Mouse (Mus musculus) midbrain, embryonic 15.5 days (tissue): ENCODE data around the gene Antxr2. TPM values are rescaled to one million over a fixed set of nuclear protein-coding genes. Genes with fewer than 3 reads are reported as not detected.

Source experiments
- ATAC-seq: fragments of 200-750 bp; cut with Nextera tagmentation; replicated peaks from 2 replicates; pipeline ENCODE4 v1.8.0; 2017; ENCODE audit warnings: moderate TSS enrichment
- H3K27ac ChIP-seq: fragments of 300-500 bp; sonication (generic); 2 replicates; pipeline ENCODE4 v1.5.1; 2015; ENCODE audit warnings: mild to moderate bottlenecking, inconsistent platforms
- H3K27me3 ChIP-seq: fragments of 300-500 bp; sonication (generic); replicated peaks from 2 replicates; pipeline ENCODE4 v1.6.1; 2015; ENCODE audit warnings: inconsistent platforms
- H3K36me3 ChIP-seq: fragments of 300-500 bp; sonication (generic); replicated peaks from 2 replicates; pipeline ENCODE4 v1.6.1; 2015; ENCODE audit warnings: inconsistent platforms
- H3K4me1 ChIP-seq: fragments of 300-500 bp; sonication (generic); 2 replicates; pipeline ENCODE4 v1.6.1; 2015; ENCODE audit warnings: inconsistent platforms
- H3K4me2 ChIP-seq: fragments of 300-500 bp; sonication (generic); 2 replicates; pipeline ENCODE4 v1.6.1; 2015; ENCODE audit warnings: inconsistent platforms, mild to moderate bottlenecking, moderate library complexity
- H3K4me3 ChIP-seq: fragments of 300-500 bp; sonication (generic); 2 replicates; pipeline ENCODE4 v1.5.1; 2015; ENCODE audit warnings: mild to moderate bottlenecking, inconsistent platforms
- H3K9ac ChIP-seq: fragments of 300-500 bp; sonication (generic); 2 replicates; pipeline ENCODE4 v1.6.1; 2015; ENCODE audit warnings: mild to moderate bottlenecking, inconsistent platforms
- H3K9me3 ChIP-seq: fragments of 300-500 bp; sonication (generic); 2 replicates; pipeline ENCODE4 v1.6.1; 2016; ENCODE audit warnings: inconsistent platforms
- WGBS: fragments of 180-500 bp; shearing (Covaris S2); methylation state at CpG from one replicate; pipeline ENCODE4 v1.1.7; 2015; ENCODE audit warnings: mixed read lengths; 5-methylcytosine and 5-hydroxymethylcytosine counted together
- polyA plus RNA-seq: library from polyadenylated mRNA; unstranded; fragments of >200 nt; fragmentation: Nextera tagmentation; extraction: Ambion mirVana; gene quantifications from 2 replicates; pipeline ENCODE4 v1.2.1, GENCODE M21; 2015

Gene Antxr2
- 2.8 and 3.0 TPM in 2 replicates for polyA plus RNA-seq

DNA sequence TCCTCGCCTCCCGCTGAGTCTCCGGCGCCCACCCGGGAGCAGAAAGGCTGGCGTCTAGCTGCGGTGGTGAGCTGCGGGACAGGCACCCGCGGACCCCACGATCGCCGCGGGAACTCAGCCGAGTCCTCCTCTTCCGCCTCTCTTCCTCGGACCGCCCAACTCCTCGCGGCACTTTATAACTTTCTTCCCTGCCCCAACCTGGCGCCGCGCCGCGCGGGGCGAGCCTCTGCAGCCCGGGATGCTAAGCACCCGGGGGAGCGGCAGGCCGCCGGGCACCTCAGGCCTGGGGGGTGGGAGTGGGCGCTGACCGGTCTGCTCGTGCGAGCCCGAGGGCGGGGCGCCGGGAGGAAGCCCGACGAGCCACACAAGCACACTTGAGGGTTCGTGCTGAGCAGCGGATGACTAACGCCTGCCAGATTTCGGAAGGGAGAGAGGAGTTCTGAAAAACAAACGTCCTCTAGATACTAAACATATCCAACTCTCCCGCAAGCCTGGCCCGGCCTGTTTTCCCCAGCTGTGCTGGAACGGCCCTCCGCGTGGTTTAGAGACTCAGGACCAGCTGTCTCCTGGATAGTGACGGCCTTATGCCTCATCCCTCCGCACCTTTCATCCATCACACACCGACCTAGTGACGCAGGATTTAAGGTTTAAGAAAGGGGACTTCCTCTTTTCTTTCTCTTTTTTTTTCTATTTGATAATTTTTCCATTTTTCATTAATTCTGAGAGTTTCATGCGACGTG lies at the start of gene Antxr2:
TSS of gene Antxr2 (minus strand) at position 142 of the 740 bp plus-strand sequence.
- Histone ChIP-seq H3K27ac (peak within 1 kb of the TSS; percentile 65; the same call in 1 of the 2 replicates), H3K4me2 (peak within 1 kb of the TSS; percentile 97), H3K9me3 (no peaks in the 10 kb centered on the region), H3K9ac (peak within 1 kb of the TSS; percentile 72), H3K4me3 (peak within 1 kb of the TSS; percentile 67), H3K27me3 (no peaks in the 10 kb centered on the region), H3K36me3 (no peaks in the 10 kb centered on the region), H3K4me1 (peaks cover 10% of the 10 kb centered on the region)
- WGBS: 2% methylated on average over 58 of the region's 58 CpGs
- peak; percentile 79 for ATAC-seq

DNA sequence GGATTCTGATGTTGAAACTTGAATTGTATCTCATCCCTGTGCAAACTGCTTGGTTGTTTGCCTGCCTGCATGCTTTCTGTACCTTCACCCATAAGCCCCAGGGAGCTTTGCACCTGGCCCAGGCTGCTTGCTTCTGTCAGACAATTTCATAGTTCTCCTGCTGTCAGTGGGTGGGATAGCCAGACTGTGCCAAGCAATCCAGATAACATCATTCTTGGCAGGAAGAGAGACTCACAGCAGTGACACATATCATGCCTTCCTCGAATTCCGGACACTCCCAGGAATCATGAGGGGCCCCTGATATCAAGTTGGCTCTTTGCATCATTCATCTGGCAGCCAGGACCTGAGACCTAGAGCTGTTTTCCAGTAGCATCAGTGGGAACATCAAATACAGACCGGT lies 45.8 kb upstream of the Antxr2 start:
- Histone ChIP-seq H3K9ac (no peak overlapping the region), H3K4me1 (no peaks in the 10 kb centered on the region), H3K36me3 (no peaks in the 10 kb centered on the region), H3K4me3 (no peak overlapping the region), H3K27me3 (no peaks in the 10 kb centered on the region), H3K27ac (no peak overlapping the region), H3K4me2 (no peak overlapping the region), H3K9me3 (0 out of 2 replicates have a peak, but pooled peaks cover 3% of the 10 kb centered on the region)
- ATAC-seq: no peak
- WGBS: 78% methylated on average over 3 of the region's 3 CpGs

DNA sequence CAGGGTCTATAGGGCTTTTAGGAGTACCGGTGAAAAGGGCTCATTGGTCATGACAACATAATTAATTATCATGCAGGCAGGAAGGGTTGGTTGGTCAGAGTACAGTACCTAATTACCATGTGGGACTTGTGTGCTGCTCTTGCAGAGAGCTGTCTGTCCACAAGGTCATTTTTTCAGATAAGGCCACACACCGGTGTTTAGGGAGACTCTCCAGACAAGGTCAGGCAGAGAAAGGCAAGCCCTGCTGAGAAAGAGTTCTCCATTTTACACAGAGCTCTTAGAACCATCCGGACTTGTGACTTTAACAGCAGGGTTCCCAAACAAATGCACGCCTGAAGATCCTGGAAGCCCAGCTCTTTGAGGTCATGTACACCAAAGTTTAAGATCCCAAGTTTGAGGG lies 38.3 kb upstream of the Antxr2 start:
- no peak for ATAC-seq
- Histone ChIP-seq H3K4me1 (no peaks in the 10 kb centered on the region), H3K4me3 (no peak overlapping the region), H3K9ac (no peak overlapping the region), H3K4me2 (no peak overlapping the region), H3K36me3 (no peaks in the 10 kb centered on the region), H3K9me3 (0 out of 2 replicates have a peak, but pooled peaks cover 3% of the 10 kb centered on the region), H3K27ac (no peak overlapping the region), H3K27me3 (no peaks in the 10 kb centered on the region)
- 61% methylated on average over 4 of the region's 4 CpGs for WGBS

DNA sequence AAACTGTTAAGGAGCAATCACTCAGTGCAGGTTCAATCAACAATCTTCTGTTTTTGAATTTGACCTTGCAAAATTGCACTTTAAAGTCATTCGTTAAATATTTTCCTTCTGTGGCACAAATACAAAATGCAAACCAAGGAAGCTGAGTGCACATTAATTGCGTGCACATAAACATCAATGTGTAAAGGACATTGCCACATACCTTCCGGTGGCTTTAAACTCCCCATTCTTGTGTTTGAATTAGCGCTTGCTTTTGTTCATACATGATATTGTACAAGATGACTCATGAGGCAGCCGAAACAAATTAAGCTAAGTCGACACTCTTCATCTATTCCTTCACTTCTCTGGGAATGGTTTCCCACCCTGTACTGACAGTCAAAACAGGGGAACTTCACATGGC lies 24.4 kb upstream of the Antxr2 start:
- Histone ChIP-seq H3K9ac (no peak overlapping the region), H3K9me3 (no peaks in the 10 kb centered on the region), H3K27ac (no peak overlapping the region), H3K27me3 (no peaks in the 10 kb centered on the region), H3K4me1 (no peaks in the 10 kb centered on the region), H3K36me3 (no peaks in the 10 kb centered on the region), H3K4me3 (no peak overlapping the region), H3K4me2 (no peak overlapping the region)
- 89% methylated on average over 6 of the region's 6 CpGs for WGBS
- ATAC-seq: no peak

DNA sequence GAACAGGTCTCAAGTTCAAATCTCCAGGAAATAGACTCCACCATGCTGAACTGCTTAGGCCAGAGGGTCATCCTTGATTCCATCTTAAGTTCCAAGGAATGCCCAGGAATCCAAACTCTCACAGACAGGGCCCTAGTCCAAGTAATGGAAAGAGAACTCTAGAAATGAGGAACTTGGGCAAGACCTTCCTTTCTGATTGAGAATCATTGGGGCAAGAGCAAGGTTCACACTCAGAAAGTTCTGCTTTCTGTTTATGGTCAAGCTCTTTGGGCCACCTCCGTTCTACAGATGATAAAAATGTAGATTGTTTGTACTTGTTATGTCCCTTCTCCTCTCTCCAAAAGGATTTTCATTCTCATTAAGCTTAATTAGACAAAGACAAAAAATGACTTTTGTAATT lies 24.0 kb upstream of the Antxr2 start:
- H3K9me3 ChIP-seq: no peaks in the 10 kb centered on the region
- H3K4me1 ChIP-seq: no peaks in the 10 kb centered on the region
- no peaks in the 10 kb centered on the region for H3K27me3 ChIP-seq
- no peaks in the 10 kb centered on the region for H3K36me3 ChIP-seq
- no peak overlapping the region for H3K9ac ChIP-seq
- 97% methylated on average over 1 of the region's 1 CpGs for WGBS
- H3K4me2 ChIP-seq: no peak overlapping the region
- no peak for ATAC-seq
- no peak overlapping the region for H3K27ac ChIP-seq
- H3K4me3 ChIP-seq: no peak overlapping the region

DNA sequence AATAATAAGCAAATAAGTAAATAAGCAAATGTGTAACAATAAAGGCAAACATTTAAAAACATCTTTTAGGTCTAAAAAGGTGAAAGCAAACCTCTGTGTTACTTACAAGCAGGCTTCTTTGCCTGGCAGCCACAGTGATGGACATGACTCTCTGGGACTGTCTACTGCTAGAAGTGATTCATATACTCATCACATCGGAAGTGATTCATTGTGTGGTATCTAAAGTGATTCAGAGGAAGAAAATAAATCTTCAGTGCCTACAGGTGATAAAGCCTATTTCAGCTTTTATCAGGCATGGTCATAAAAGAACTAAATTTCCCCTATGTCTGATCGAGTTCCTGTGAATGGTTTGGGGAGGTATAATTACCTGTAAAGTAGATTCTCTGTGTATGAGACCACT lies 4.1 kb upstream of the Antxr2 start:
- peaks cover 8% of the 10 kb centered on the region for H3K4me1 ChIP-seq
- H3K27ac ChIP-seq: no peak overlapping the region
- ATAC-seq: no peak
- no peak overlapping the region for H3K9ac ChIP-seq
- 87% methylated on average over 2 of the region's 2 CpGs for WGBS
- no peaks in the 10 kb centered on the region for H3K27me3 ChIP-seq
- no peaks in the 10 kb centered on the region for H3K36me3 ChIP-seq
- H3K9me3 ChIP-seq: no peaks in the 10 kb centered on the region
- H3K4me2 ChIP-seq: no peak overlapping the region
- H3K4me3 ChIP-seq: no peak overlapping the region

DNA sequence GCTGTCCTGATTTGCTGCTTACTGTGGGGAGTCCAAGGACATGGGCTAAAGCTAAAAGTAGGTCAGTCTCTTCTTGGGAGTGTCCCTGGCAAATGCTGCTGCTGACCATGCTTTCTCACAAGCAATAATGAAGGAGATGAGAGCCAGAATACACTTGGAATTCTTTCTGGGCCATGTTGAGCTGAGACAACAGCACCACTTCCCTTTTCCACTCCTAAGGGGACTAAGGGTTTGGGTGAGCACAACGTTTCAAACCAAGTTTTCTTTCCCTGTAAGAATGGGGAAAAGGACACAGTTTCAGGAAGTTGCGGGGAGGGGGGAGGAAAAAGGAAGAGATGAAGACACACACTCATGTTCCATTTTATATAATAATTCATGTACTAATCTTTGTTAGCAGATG lies 3.4 kb upstream of the Antxr2 start:
- H3K27ac ChIP-seq: no peak overlapping the region
- WGBS: 71% methylated on average over 2 of the region's 2 CpGs
- no peak overlapping the region for H3K4me2 ChIP-seq
- no peak overlapping the region for H3K9ac ChIP-seq
- H3K4me3 ChIP-seq: no peak overlapping the region
- no peaks in the 10 kb centered on the region for H3K27me3 ChIP-seq
- no peaks in the 10 kb centered on the region for H3K36me3 ChIP-seq
- peaks cover 10% of the 10 kb centered on the region for H3K4me1 ChIP-seq
- H3K9me3 ChIP-seq: no peaks in the 10 kb centered on the region
- no peak for ATAC-seq

DNA sequence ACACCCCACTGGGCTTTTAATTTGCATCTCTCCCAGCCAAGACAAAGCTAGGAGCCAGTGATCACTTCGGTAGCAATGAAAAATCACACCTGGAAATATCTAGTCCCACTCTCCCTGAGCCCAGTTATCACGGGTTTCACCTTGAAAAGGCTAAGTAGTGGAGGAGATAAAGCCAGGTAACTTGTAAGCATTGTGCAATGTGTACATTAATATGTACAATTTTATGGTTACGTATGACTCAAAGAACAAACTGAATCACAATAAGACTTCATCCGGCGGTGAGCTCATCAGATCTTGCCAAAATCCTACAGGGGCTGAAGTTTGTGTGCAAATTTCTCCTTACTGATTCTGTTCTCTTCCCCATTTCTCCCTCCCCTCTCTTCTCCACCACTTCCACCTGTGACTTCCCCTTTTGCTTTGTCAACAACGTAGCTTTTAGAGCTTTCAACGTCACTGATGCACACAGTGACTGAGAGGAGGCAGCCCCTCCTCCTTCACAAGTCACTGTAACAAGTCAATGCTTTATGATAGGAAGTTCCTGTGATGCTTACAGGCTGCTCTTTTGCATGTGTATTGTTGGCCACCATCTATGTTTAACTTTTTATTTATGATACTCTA lies 2.1 kb upstream of the Antxr2 start:
- 71% methylated on average over 7 of the region's 7 CpGs for WGBS

DNA sequence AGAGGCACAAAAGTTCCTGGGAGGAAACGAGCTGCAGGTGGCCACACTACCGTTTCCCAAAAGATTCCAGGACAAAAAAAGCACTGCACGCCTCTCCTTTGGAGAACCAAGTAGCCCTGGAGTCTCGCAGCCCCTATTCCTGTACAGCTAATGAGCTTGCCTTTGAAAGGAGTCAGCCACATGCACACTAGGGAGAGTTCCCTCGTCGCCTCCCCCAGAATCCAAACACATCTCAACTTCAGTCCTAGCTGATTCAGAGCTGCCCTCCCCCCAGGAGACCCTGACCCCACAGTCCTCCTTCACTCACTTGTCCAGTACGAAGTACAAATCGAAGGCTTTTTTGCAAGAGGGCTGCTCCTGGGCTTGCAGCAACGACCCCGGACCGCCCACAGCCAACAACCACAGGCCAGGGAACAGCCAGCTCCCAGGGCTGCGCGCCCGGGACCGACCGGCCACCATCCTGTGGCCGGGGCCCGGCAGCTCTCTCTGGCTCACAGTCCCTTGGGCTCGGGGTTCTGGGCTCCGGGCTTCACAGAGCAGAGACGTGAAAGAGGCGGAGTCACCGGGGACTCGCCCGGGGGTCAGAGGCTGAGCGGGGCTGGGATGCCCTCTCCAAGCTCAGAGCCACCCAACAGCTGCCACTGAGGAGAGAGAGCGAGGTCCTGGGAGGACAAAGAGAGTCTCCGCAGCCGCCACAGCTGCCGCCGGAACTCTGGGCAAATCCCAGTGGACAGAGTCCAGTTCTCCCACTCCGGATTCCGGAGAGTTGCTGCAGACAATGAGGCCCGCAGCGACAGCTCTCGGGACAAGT lies 547 bp downstream of the Antxr2 start:
- peak overlapping the region; percentile 67 for H3K4me3 ChIP-seq
- H3K9me3 ChIP-seq: no peaks in the 10 kb centered on the region
- H3K9ac ChIP-seq: peak overlapping the region; percentile 72
- no peaks in the 10 kb centered on the region for H3K36me3 ChIP-seq
- peaks cover 10% of the 10 kb centered on the region for H3K4me1 ChIP-seq
- under 1% methylated on average over 36 of the region's 36 CpGs for WGBS
- peak overlapping the region; percentile 97 for H3K4me2 ChIP-seq
- peak overlapping the region; percentile 65; the same call in 1 of the 2 replicates for H3K27ac ChIP-seq
- no peaks in the 10 kb centered on the region for H3K27me3 ChIP-seq
- ATAC-seq: peak; percentile 87

More for the DNA sequence above, 2.1 kb upstream of the Antxr2 start:
- Histone ChIP-seq H3K4me1 (peaks cover 10% of the 10 kb centered on the region), H3K9ac (no peak overlapping the region), H3K4me3 (no peak overlapping the region), H3K4me2 (no peak overlapping the region), H3K27ac (no peak overlapping the region), H3K27me3 (no peaks in the 10 kb centered on the region), H3K9me3 (no peaks in the 10 kb centered on the region), H3K36me3 (no peaks in the 10 kb centered on the region)
- ATAC-seq: no peak

DNA sequence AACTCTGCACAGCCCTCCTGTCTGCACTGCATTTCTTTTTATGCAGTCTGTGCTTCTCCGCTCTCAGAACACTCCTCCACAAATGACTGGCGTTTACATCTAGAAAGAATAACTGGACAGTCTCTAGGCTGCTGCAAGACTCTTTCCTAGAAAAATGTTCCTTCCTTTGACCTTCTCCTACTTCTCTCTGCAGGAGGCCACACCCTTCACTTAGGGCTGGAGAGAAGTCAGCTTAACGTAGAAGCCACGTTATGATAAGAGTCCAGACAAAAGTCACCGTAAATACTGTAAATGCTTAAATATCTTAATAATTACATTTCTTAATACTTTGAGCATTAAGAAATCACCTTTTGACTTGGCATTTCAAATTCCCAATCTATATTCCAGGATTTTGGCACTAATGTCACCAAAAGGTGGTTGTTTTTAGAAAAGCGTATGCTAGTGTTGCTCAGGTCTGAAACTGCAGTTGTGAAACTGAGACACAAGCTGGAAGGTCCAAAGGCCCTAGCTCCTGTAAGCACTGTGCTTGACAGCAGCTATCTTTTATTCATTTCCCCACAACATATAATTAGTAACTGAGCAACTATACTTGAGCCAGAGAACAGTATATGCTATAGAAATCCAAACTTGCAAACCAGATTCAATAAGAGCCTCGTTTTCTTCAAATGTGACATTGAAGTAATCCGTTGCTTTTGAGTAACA lies 3.0 kb downstream of the Antxr2 start:
- H3K9me3 ChIP-seq: no peaks in the 10 kb centered on the region
- H3K4me2 ChIP-seq: no peak overlapping the region
- no peak for ATAC-seq
- H3K4me1 ChIP-seq: peaks cover 10% of the 10 kb centered on the region
- no peaks in the 10 kb centered on the region for H3K27me3 ChIP-seq
- H3K36me3 ChIP-seq: no peaks in the 10 kb centered on the region
- WGBS: 76% methylated on average over 8 of the region's 8 CpGs
- no peak overlapping the region for H3K27ac ChIP-seq
- H3K4me3 ChIP-seq: no peak overlapping the region
- no peak overlapping the region for H3K9ac ChIP-seq

DNA sequence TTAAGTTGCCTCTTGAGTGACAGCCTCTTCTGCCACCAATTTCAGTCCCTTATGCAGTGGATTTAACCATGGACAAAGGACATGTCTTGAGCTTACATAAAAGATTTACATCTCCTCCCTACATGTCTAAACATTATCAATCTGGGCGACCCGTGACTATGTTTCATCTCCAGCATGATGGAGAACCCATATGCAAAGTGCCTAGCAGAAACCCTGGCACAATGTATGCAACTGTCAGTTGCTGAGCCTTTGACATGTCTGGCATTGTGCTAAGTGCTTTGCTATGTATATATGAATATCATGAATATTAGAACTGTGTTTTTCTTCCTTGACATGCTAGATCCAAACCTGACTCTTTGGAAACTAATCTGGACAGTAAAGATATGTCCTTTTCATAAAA lies 4.9 kb downstream of the Antxr2 start:
- no peak overlapping the region for H3K27ac ChIP-seq
- peaks cover 7% of the 10 kb centered on the region for H3K4me1 ChIP-seq
- no peaks in the 10 kb centered on the region for H3K9me3 ChIP-seq
- no peak overlapping the region for H3K4me3 ChIP-seq
- H3K9ac ChIP-seq: no peak overlapping the region
- no peaks in the 10 kb centered on the region for H3K36me3 ChIP-seq
- H3K4me2 ChIP-seq: no peak overlapping the region
- no peaks in the 10 kb centered on the region for H3K27me3 ChIP-seq
- ATAC-seq: no peak
- 85% methylated on average over 2 of the region's 2 CpGs for WGBS

DNA sequence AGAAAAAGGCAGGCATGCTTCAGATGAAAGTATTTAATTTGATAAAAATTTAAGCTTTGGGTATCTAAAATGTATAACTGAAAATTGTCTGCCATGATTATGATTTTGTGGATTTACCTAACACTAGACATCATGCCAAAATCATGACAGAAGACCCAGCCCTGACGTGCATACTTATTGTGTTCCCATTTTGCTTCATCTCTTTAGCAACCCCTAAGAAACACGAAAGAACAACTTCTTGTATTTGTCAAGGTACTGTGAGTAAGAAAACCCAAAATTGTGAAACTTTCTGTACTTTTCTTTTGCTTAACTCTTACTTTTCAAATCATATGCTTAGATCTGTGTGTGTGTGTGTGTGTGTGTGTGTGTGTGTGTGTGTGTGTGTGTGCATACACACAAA lies 6.3 kb downstream of the Antxr2 start:
- no peaks in the 10 kb centered on the region for H3K9me3 ChIP-seq
- H3K4me2 ChIP-seq: no peak overlapping the region
- 87% methylated on average over 2 of the region's 2 CpGs for WGBS
- H3K27ac ChIP-seq: no peak overlapping the region
- H3K4me1 ChIP-seq: no peaks in the 10 kb centered on the region
- H3K27me3 ChIP-seq: no peaks in the 10 kb centered on the region
- no peaks in the 10 kb centered on the region for H3K36me3 ChIP-seq
- H3K4me3 ChIP-seq: no peak overlapping the region
- ATAC-seq: no peak
- no peak overlapping the region for H3K9ac ChIP-seq
